Mouse (Mus musculus) liver, postnatal 0 days (tissue): Measurements from ENCODE around the gene Gm12184.

ENCODE experiments used
- CTCF ChIP-seq: sonication (generic); IDR thresholded peaks from 2 replicates; pipeline ENCODE4 v1.5.1; 2016; ENCODE audit warnings: antibody characterized with exemption, low read depth
- EP300 ChIP-seq: IDR thresholded peaks from 2 replicates; pipeline ENCODE4 v1.6.1; 2016; ENCODE audit warnings: antibody characterized with exemption, low read depth, mild to moderate bottlenecking

DNA sequence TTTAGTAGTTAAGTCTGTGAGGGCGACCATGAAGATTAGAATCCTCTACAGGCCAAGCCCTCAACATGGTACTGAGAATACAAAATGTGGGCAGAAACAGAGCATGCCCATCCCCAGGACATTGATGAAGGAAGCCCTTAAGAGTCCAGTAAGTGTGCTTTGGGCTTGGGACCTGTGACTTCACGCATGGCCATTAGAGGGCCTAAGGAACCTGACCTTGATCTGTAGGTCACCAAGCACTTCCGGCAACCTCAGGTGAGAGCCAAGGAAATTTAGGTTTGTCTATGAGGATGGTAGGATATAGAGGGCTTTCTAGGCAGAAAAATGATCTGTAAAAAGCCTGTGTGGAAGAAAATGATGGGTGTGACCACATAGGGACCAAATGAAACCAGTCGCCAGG lies 30.2 kb downstream of the Gm12184 start:
- TF ChIP-seq CTCF (peak; percentile 37), EP300 (no peak)
